Mouse (Mus musculus): ENCODE data around the gene Atp7a.

- TF ChIP-seq CTCF (IDR thresholded peaks at IDR 0.05; ENCODE audit: extremely low read depth, insufficient read length, insufficient replicate concordance, low read depth, low read length) (no peak), POLR2A (IDR thresholded peaks at IDR 0.05; ENCODE audit: low read depth, low read length) (no peak)
Observed at GRCm38 (mm10) chrX:106135484-106135883, 108.4 kb downstream of the Atp7a start.
